In the genomic region with DNA sequence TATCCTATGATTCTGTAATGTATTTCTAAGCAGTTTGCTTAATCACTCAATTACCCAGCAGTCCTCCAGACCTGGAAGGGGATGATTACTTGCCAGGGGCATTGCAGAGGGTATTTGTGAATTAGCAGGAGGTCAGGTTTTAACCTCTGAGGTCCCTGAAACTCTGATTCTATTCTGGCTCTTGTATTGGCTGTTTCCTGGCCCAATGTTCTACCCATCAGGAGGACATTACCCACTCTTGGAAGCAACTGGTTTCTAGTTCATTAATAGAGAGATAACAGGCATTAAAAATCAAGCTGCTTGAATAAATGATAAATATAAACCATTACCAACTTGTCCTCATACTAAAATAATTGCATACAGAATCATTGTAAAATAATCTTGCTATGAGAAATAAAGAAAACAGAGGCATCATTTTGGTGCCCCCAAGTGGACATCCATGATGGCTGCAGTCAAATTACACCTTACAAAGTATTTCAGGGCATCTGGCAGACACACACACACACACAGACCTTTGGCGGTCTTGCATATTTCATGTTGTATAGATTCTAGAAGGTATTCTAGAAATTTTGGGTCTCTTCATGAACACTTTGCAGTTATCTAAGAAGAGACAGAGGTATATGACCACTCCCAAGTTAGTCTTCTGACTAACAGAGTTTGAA, we compare ENCODE assay signal across 9 mouse cellular contexts.
DNase-seq lines count a peak whose midpoint lies in the region; ATAC-seq and TF ChIP-seq lines count a peak whose summit lies in the region.
"Had no signal": no experiment of that assay in that cellular context is flagged by ENCODE, and none has a peak within 500 bp of the region (broad histone marks: within the 10 kb centered on the region; RNA-seq: fewer than 3 reads in every experiment).

No protein-coding gene starts in this region.

- H3K4me2 ChIP-seq in heart, postnatal 0 days (ENCODE audit: low read depth, low read length) = no peak overlapping the region
- no peak overlapping the region for H3K4me2 ChIP-seq in heart, embryonic 11.5 days
- no peak overlapping the region for H3K4me2 ChIP-seq in forebrain, embryonic 15.5 days (replicated peaks)
- H3K4me2 ChIP-seq in midbrain, embryonic 16.5 days (ENCODE audit: low read length) = no peak overlapping the region
- H3K4me2 ChIP-seq: limb, embryonic 15.5 days had no signal

- peak; percentile 72 for TF ChIP-seq CTCF in heart, postnatal 0 days (IDR thresholded peaks at IDR 0.05; ENCODE audit: low read depth)

- no peak overlapping the region for H3K9ac ChIP-seq in heart, postnatal 0 days (replicated peaks; ENCODE audit: low read depth, low read length)
- H3K9ac ChIP-seq in heart, embryonic 11.5 days (ENCODE audit: low read depth, low read length) = no peak overlapping the region
- no peak overlapping the region for H3K9ac ChIP-seq in forebrain, embryonic 15.5 days (replicated peaks)
- H3K9ac ChIP-seq in midbrain, embryonic 16.5 days (ENCODE audit: low read depth, low read length) = no peak overlapping the region
- H3K9ac ChIP-seq: limb, embryonic 15.5 days had no signal

- H3K36me3 ChIP-seq in heart, postnatal 0 days (replicated peaks; ENCODE audit: control insufficient read depth, insufficient read depth, low read length) = no peaks in the 10 kb centered on the region
- no peaks in the 10 kb centered on the region for H3K36me3 ChIP-seq in heart, embryonic 11.5 days (ENCODE audit: control insufficient read depth, insufficient read depth, low read length)
- H3K36me3 ChIP-seq in forebrain, embryonic 15.5 days = no peaks in the 10 kb centered on the region
- H3K36me3 ChIP-seq in midbrain, embryonic 16.5 days (ENCODE audit: control insufficient read depth, insufficient read depth, low read length) = no peaks in the 10 kb centered on the region
- H3K36me3 ChIP-seq: limb, embryonic 15.5 days had no signal

- no peak overlapping the region for H3K4me3 ChIP-seq in heart, postnatal 0 days (ENCODE audit: low read depth, low read length)
- no peak overlapping the region for H3K4me3 ChIP-seq in heart, embryonic 11.5 days (ENCODE audit: low read depth, low read length)
- no peak overlapping the region for H3K4me3 ChIP-seq in forebrain, embryonic 15.5 days
- H3K4me3 ChIP-seq in midbrain, embryonic 16.5 days (ENCODE audit: low read depth, low read length) = no peak overlapping the region
- H3K4me3 ChIP-seq: limb, embryonic 15.5 days had no signal

- no peaks in the 10 kb centered on the region for H3K9me3 ChIP-seq in heart, postnatal 0 days (replicated peaks; ENCODE audit: control insufficient read depth, low read length)
- H3K9me3 ChIP-seq in heart, embryonic 11.5 days (replicated peaks; ENCODE audit: control insufficient read depth, low read length) = no peaks in the 10 kb centered on the region
- no peaks in the 10 kb centered on the region for H3K9me3 ChIP-seq in forebrain, embryonic 15.5 days
- no peaks in the 10 kb centered on the region for H3K9me3 ChIP-seq in midbrain, embryonic 16.5 days (replicated peaks; ENCODE audit: control insufficient read depth, low read length, poor library complexity, severe bottlenecking)
- H3K9me3 ChIP-seq: limb, embryonic 15.5 days had no signal

- no peak for TF ChIP-seq EP300 in heart, postnatal 0 days (IDR thresholded peaks at IDR 0.05; ENCODE audit: low read depth)

- 35% methylated on average over 1 of the region's 1 CpGs for WGBS in heart, postnatal 0 days
- 59% methylated on average over 1 of the region's 1 CpGs for WGBS in heart, embryonic 11.5 days (ENCODE audit: insufficient replicate concordance)
- WGBS in forebrain, embryonic 15.5 days = 45% methylated on average over 1 of the region's 1 CpGs
- WGBS in midbrain, embryonic 16.5 days = 58% methylated on average over 1 of the region's 1 CpGs

- H3K4me1 ChIP-seq in heart, postnatal 0 days (ENCODE audit: control insufficient read depth, insufficient read depth) = no peaks in the 10 kb centered on the region
- no peaks in the 10 kb centered on the region for H3K4me1 ChIP-seq in heart, embryonic 11.5 days (ENCODE audit: control insufficient read depth, insufficient read depth, low read length)
- H3K4me1 ChIP-seq in forebrain, embryonic 15.5 days = peaks cover 6% of the 10 kb centered on the region; the same call in 1 of the 2 replicates
- no peaks in the 10 kb centered on the region for H3K4me1 ChIP-seq in midbrain, embryonic 16.5 days (ENCODE audit: control insufficient read depth, insufficient read depth, low read length)
- H3K4me1 ChIP-seq: limb, embryonic 15.5 days had no signal

- no peak for ATAC-seq in heart, postnatal 0 days (ENCODE audit: insufficient read depth, low read depth)
- no peak for ATAC-seq in heart, embryonic 11.5 days (replicated peaks; ENCODE audit: insufficient number of reproducible peaks, low FRiP score, low TSS enrichment)
- peak; percentile 46; the same call in 1 of the 2 replicates for ATAC-seq in forebrain, embryonic 15.5 days (replicated peaks)
- ATAC-seq in midbrain, embryonic 16.5 days = peak; percentile 58; the same call in 1 of the 2 replicates

- H3K27ac ChIP-seq in heart, postnatal 0 days (ENCODE audit: low read depth) = no peak overlapping the region
- H3K27ac ChIP-seq in heart, embryonic 11.5 days (ENCODE audit: low read depth, low read length) = no peak overlapping the region
- H3K27ac ChIP-seq in forebrain, embryonic 15.5 days (replicated peaks) = no peak overlapping the region
- H3K27ac ChIP-seq in midbrain, embryonic 16.5 days (ENCODE audit: low read length) = no peak overlapping the region
- H3K27ac ChIP-seq: limb, embryonic 15.5 days had no signal

- no peaks in the 10 kb centered on the region for H3K27me3 ChIP-seq in heart, postnatal 0 days (ENCODE audit: control insufficient read depth, insufficient read depth, low read length)
- no peaks in the 10 kb centered on the region for H3K27me3 ChIP-seq in heart, embryonic 11.5 days (ENCODE audit: control insufficient read depth, insufficient read depth, low read length)
- no peaks in the 10 kb centered on the region for H3K27me3 ChIP-seq in forebrain, embryonic 15.5 days
- no peaks in the 10 kb centered on the region for H3K27me3 ChIP-seq in midbrain, embryonic 16.5 days (ENCODE audit: control insufficient read depth, insufficient read depth, low read depth, low read length)
- H3K27me3 ChIP-seq: limb, embryonic 15.5 days had no signal

- peak; percentile 28 for DNase-seq in heart, postnatal 0 days (ENCODE audit: low spot score)
- peak; percentile 74 for DNase-seq in 416B (ENCODE audit: low read depth)
- DNase-seq in Muller cell, postnatal 12 days (ENCODE audit: inconsistent ontology term) = peak; percentile 61
- DNase-seq in layer of hippocampus, adult 9-10 months (ENCODE audit: low spot score) = peak; percentile 62
- peak; percentile 59 for DNase-seq in thymus, postnatal 4 days

Comparison
In these comparisons a context has a peak if more than half of its experiments do, and no peak if none do; other contexts are left out.
1. ATAC-seq: peak in forebrain, embryonic 15.5 days (single experiment) and midbrain, embryonic 16.5 days (single experiment); none in heart, postnatal 0 days (single experiment) and heart, embryonic 11.5 days (single experiment).
2. Peak in every context shown above with its lines, with median percentiles within 50 percentile points of each other: DNase-seq.